Mouse (Mus musculus): ENCODE results near the gene Parva. TPM values are rescaled to one million over a fixed set of nuclear protein-coding genes. Genes with fewer than 3 reads are reported as not detected.
A peak's percentile ranks its signal among the peaks of the same experiment; 100 is the strongest.

The Parva gene
- polyA plus RNA-seq, 1 experiment from 2014 or later: 80.0 TPM

- no peak overlapping the region for H3K9ac ChIP-seq (ENCODE audit: low read depth, low read length)
- H3K36me3 ChIP-seq (ENCODE audit: control insufficient read depth, insufficient read depth, low read length): no peaks in the 10 kb centered on the region
- peak overlapping the region; percentile 35 for H3K4me2 ChIP-seq (ENCODE audit: low read depth, low read length)
- peak overlapping the region; percentile 18; the same call in 1 of the 2 replicates for H3K4me3 ChIP-seq (ENCODE audit: low read length)
- H3K9me3 ChIP-seq (ENCODE audit: control insufficient read depth, low read length): no peaks in the 10 kb centered on the region
- no peak; the same call in 1 of the 2 replicates for ATAC-seq
- H3K27ac ChIP-seq (ENCODE audit: low read length): no peak overlapping the region
- no peaks in the 10 kb centered on the region for H3K27me3 ChIP-seq (replicated peaks; ENCODE audit: control insufficient read depth, insufficient read depth, low read length)
- peaks cover 8% of the 10 kb centered on the region for H3K4me1 ChIP-seq (ENCODE audit: control insufficient read depth, insufficient read depth, low read length)
- whole genome bisulfite sequencing: 20% methylated on average over 14 of the region's 14 CpGs
Observed at GRCm38 (mm10) chr7:112416058-112416526, 11.2 kb upstream of the Parva start.

GRCm38 (mm10) chr7:112416730-112417513 is 10.4 kb upstream of the Parva start:
- no peak for ATAC-seq
- WGBS: 31% methylated on average over 7 of the region's 7 CpGs

GRCm38 (mm10) chr7:112417598-112417997 is 9.7 kb upstream of the Parva start:
- Histone ChIP-seq H3K4me3 (ENCODE audit: low read length) (no peak overlapping the region), H3K9ac (ENCODE audit: low read depth, low read length) (no peak overlapping the region), H3K36me3 (ENCODE audit: control insufficient read depth, insufficient read depth, low read length) (no peaks in the 10 kb centered on the region), H3K27ac (ENCODE audit: low read length) (no peak overlapping the region), H3K4me1 (ENCODE audit: control insufficient read depth, insufficient read depth, low read length) (peaks cover 8% of the 10 kb centered on the region), H3K27me3 (replicated peaks; ENCODE audit: control insufficient read depth, insufficient read depth, low read length) (no peaks in the 10 kb centered on the region), H3K4me2 (ENCODE audit: low read depth, low read length) (no peak overlapping the region), H3K9me3 (ENCODE audit: control insufficient read depth, low read length) (no peaks in the 10 kb centered on the region)
- ATAC-seq: no peak
- 80% methylated on average over 4 of the region's 4 CpGs for whole genome bisulfite sequencing

More at GRCm38 (mm10) chr7:112416730-112417513, 10.4 kb upstream of the Parva start:
- Histone ChIP-seq H3K4me2 (ENCODE audit: low read depth, low read length) (0 out of 2 replicates have a peak overlapping the region, but pooled peaks have one; percentile 35), H3K27me3 (replicated peaks; ENCODE audit: control insufficient read depth, insufficient read depth, low read length) (no peaks in the 10 kb centered on the region), H3K27ac (ENCODE audit: low read length) (no peak overlapping the region), H3K9ac (ENCODE audit: low read depth, low read length) (no peak overlapping the region), H3K4me3 (ENCODE audit: low read length) (no peak overlapping the region), H3K36me3 (ENCODE audit: control insufficient read depth, insufficient read depth, low read length) (no peaks in the 10 kb centered on the region), H3K9me3 (ENCODE audit: control insufficient read depth, low read length) (no peaks in the 10 kb centered on the region), H3K4me1 (ENCODE audit: control insufficient read depth, insufficient read depth, low read length) (peaks cover 8% of the 10 kb centered on the region)

DNA sequence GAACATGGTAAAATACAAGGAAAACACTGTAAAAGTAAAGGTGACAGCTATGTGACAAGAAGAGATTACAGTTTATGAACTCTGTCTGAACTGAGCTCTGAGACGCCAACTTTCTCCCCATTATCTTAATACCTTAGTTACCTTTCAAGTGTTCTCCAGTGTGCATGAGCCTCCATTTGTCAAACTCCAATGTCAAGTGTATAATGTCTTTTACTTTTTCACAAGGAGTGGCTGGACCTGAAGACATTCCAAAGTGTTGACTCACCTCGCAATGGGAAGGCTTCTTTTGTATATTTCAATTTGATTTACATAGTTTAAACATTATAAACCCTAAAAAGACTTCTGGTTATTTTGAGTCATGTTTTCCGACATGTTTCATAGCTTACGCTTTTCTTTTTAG is 3.9 kb upstream of the Parva start:
- peaks cover 11% of the 10 kb centered on the region for H3K4me1 ChIP-seq (ENCODE audit: control insufficient read depth, insufficient read depth, low read length)
- H3K4me3 ChIP-seq (ENCODE audit: low read length): no peak overlapping the region
- H3K4me2 ChIP-seq (ENCODE audit: low read depth, low read length): no peak overlapping the region
- H3K27ac ChIP-seq (ENCODE audit: low read length): no peak overlapping the region
- ATAC-seq: no peak
- 68% methylated on average over 4 of the region's 4 CpGs for WGBS
- no peaks in the 10 kb centered on the region for H3K36me3 ChIP-seq (ENCODE audit: control insufficient read depth, insufficient read depth, low read length)
- no peak overlapping the region for H3K9ac ChIP-seq (ENCODE audit: low read depth, low read length)
- H3K27me3 ChIP-seq (replicated peaks; ENCODE audit: control insufficient read depth, insufficient read depth, low read length): no peaks in the 10 kb centered on the region
- H3K9me3 ChIP-seq (ENCODE audit: control insufficient read depth, low read length): no peaks in the 10 kb centered on the region

DNA sequence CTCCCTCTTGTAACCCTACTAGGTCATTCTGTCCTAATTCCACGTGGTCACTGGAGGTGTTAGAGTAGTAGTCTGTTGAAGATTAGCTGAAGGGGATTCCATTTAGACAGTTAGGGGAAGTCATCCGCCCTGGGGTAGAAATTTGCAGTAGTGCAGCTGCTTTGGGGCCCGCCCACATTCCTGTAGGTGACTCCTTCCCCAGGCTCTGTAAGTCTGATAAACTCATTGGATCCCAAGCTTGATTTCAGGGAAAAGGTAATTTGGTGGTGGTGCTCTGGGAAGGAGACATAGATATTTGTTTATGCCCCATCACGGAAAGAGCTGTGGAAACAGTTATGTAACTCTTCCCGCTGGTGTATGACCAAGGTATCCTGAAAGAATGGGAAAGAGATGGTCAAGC is 494 bp upstream of the Parva start:
- no peak for ATAC-seq
- 48% methylated on average over 5 of the region's 5 CpGs for WGBS
- Histone ChIP-seq H3K36me3 (ENCODE audit: control insufficient read depth, insufficient read depth, low read length) (no peaks in the 10 kb centered on the region), H3K9me3 (ENCODE audit: control insufficient read depth, low read length) (no peaks in the 10 kb centered on the region), H3K27ac (ENCODE audit: low read length) (peak overlapping the region; percentile 99), H3K9ac (ENCODE audit: low read depth, low read length) (peak overlapping the region; percentile 97), H3K4me2 (ENCODE audit: low read depth, low read length) (peak overlapping the region; percentile 90), H3K4me1 (ENCODE audit: control insufficient read depth, insufficient read depth, low read length) (peaks cover 16% of the 10 kb centered on the region), H3K27me3 (replicated peaks; ENCODE audit: control insufficient read depth, insufficient read depth, low read length) (no peaks in the 10 kb centered on the region), H3K4me3 (ENCODE audit: low read length) (peak overlapping the region; percentile 85)

- no peaks in the 10 kb centered on the region for H3K27me3 ChIP-seq (replicated peaks; ENCODE audit: control insufficient read depth, insufficient read depth, low read length)
- no peaks in the 10 kb centered on the region for H3K36me3 ChIP-seq (ENCODE audit: control insufficient read depth, insufficient read depth, low read length)
- peak overlapping the region; percentile 97 for H3K9ac ChIP-seq (ENCODE audit: low read depth, low read length)
- ATAC-seq: peak; percentile 95
- peak overlapping the region; percentile 90 for H3K4me2 ChIP-seq (ENCODE audit: low read depth, low read length)
- H3K27ac ChIP-seq (ENCODE audit: low read length): peak overlapping the region; percentile 99
- peak overlapping the region; percentile 85 for H3K4me3 ChIP-seq (ENCODE audit: low read length)
- peaks cover 16% of the 10 kb centered on the region for H3K4me1 ChIP-seq (ENCODE audit: control insufficient read depth, insufficient read depth, low read length)
- no peaks in the 10 kb centered on the region for H3K9me3 ChIP-seq (ENCODE audit: control insufficient read depth, low read length)
- WGBS: 0% methylated on average over 22 of the region's 22 CpGs
Observed at GRCm38 (mm10) chr7:112428158-112428535, 842 bp downstream of the Parva start.

DNA sequence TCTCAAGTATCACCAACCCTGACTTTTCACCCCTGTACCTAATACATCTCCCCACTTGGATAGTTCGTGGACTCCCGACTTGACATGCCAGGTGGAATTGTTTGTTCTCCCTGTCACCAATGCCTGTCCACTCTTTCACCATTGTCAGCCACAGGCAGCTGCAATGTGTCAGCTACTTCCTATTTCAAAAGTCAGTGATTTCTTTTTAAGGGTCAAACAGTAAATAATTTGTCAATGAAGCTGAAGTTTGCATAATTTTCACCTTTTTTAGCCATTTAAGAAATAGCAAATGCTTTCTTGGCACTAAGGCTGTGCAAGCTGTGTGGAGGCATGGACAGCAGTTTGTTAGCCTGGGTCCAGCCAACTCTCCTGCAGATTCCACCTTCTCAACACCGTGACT is 12.5 kb downstream of the Parva start:
- Histone ChIP-seq H3K9ac (ENCODE audit: low read depth, low read length) (no peak overlapping the region), H3K9me3 (ENCODE audit: control insufficient read depth, low read length) (peaks cover 3% of the 10 kb centered on the region; the same call in 1 of the 2 replicates), H3K4me1 (ENCODE audit: control insufficient read depth, insufficient read depth, low read length) (peaks cover 26% of the 10 kb centered on the region), H3K27ac (ENCODE audit: low read length) (no peak overlapping the region), H3K4me2 (ENCODE audit: low read depth, low read length) (no peak overlapping the region), H3K36me3 (ENCODE audit: control insufficient read depth, insufficient read depth, low read length) (peaks cover 3% of the 10 kb centered on the region), H3K27me3 (replicated peaks; ENCODE audit: control insufficient read depth, insufficient read depth, low read length) (no peaks in the 10 kb centered on the region), H3K4me3 (ENCODE audit: low read length) (no peak overlapping the region)
- no peak for ATAC-seq
- 54% methylated on average over 3 of the region's 3 CpGs for WGBS

DNA sequence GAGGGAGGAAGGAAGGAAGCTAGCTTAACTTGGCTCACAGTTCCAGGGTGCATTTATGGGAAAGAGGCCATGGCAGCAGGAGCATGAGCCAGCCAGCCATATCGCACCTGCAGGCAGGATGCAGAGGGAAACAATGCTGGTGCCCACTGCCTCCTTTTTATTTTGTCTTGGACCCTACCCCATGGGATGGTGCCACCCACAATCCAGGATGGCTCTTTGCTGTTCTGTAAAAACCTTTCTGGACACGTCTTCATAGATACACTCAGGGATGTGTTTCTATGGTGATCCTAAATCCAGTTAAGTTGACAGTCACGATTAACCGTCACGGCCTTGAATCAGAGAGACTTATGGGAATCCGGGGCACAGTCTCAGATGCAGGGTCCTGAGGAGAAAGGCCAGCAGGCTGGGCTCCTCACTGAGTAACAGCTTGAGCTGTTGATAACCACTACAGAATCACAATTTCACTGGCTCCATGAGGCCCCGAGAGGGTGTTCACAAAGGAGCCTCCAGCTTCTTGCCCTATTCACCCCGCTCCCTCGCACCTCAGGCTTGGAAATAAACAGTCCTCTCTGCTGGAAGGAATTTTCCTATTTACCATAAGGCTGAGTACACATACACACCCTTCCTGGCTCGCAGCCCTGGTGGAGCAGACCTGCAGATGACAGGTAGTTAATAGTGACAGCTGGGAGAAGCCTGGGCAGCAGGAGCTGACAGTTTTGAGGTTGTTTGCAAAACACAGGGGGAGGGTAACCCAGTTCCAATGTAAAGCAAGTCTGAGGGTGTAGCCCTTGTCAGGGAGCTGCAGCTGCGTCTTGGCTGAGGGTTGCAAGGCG is 17.1 kb downstream of the Parva start:
- ATAC-seq: peak; percentile 84
- peak overlapping the region; percentile 69 for H3K27ac ChIP-seq (ENCODE audit: low read length)
- H3K9ac ChIP-seq (ENCODE audit: low read depth, low read length): peak overlapping the region; percentile 47
- H3K4me3 ChIP-seq (ENCODE audit: low read length): no peak overlapping the region
- no peaks in the 10 kb centered on the region for H3K36me3 ChIP-seq (ENCODE audit: control insufficient read depth, insufficient read depth, low read length)
- peaks cover 32% of the 10 kb centered on the region for H3K4me1 ChIP-seq (ENCODE audit: control insufficient read depth, insufficient read depth, low read length)
- peak overlapping the region; percentile 32 for H3K4me2 ChIP-seq (ENCODE audit: low read depth, low read length)
- no peaks in the 10 kb centered on the region for H3K27me3 ChIP-seq (replicated peaks; ENCODE audit: control insufficient read depth, insufficient read depth, low read length)
- no peaks in the 10 kb centered on the region for H3K9me3 ChIP-seq (ENCODE audit: control insufficient read depth, low read length)
- 18% methylated on average over 12 of the region's 12 CpGs for WGBS

GRCm38 (mm10) chr7:112444985-112445367 is 17.7 kb downstream of the Parva start:
- H3K27ac ChIP-seq (ENCODE audit: low read length): peak overlapping the region; percentile 69; the same call in 1 of the 2 replicates
- peak overlapping the region; percentile 32 for H3K4me2 ChIP-seq (ENCODE audit: low read depth, low read length)
- H3K36me3 ChIP-seq (ENCODE audit: control insufficient read depth, insufficient read depth, low read length): no peaks in the 10 kb centered on the region
- H3K27me3 ChIP-seq (replicated peaks; ENCODE audit: control insufficient read depth, insufficient read depth, low read length): no peaks in the 10 kb centered on the region
- no peak overlapping the region for H3K4me3 ChIP-seq (ENCODE audit: low read length)
- H3K9ac ChIP-seq (ENCODE audit: low read depth, low read length): peak overlapping the region; percentile 47; the same call in 1 of the 2 replicates
- 24% methylated on average over 9 of the region's 9 CpGs for WGBS
- no peaks in the 10 kb centered on the region for H3K9me3 ChIP-seq (ENCODE audit: control insufficient read depth, low read length)
- peak; percentile 32; the same call in 1 of the 2 replicates for ATAC-seq
- peaks cover 32% of the 10 kb centered on the region for H3K4me1 ChIP-seq (ENCODE audit: control insufficient read depth, insufficient read depth, low read length)

Data from intestine, embryonic 16.5 days (tissue).